Comparison of ENCODE assay signal across 22 mouse cellular contexts in the genomic region with DNA sequence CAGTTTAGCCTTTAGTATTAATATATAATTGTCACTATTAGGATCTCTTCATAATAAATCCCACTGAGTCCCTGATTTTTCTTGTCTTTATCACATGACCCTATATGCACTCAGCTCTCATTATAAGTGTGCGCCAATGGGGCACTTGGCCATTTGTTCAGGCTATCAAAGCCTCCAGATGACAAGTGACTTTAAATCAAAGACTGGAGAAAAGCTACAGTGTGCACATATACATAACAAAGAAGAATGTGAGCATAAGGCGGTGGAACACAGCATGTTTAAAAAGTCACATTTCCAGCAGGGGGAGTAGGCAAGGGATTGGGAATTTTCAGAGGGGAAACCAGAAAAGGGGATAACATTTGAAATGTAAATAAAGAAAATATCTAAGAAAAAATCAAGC.
DNase-seq lines count a peak whose midpoint lies in the region; ATAC-seq and TF ChIP-seq lines count a peak whose summit lies in the region.
"Had no signal": no experiment of that assay in that cellular context is flagged by ENCODE, and none has a peak within 500 bp of the region (broad histone marks: within the 10 kb centered on the region; RNA-seq: fewer than 3 reads in every experiment).

No protein-coding gene starts in this region.

- no peak overlapping the region for H3K9ac ChIP-seq in forebrain, embryonic 11.5 days (ENCODE audit: low read length)
- no peak overlapping the region for H3K9ac ChIP-seq in midbrain, embryonic 13.5 days (replicated peaks)
- H3K9ac ChIP-seq: embryonic facial prominence, embryonic 12.5 days; heart, embryonic 15.5 days had no signal

- H3K36me3 ChIP-seq in forebrain, embryonic 11.5 days (ENCODE audit: control insufficient read depth, insufficient read depth, low read length) = no peaks in the 10 kb centered on the region
- no peaks in the 10 kb centered on the region for H3K36me3 ChIP-seq in forebrain, embryonic 10.5 days (replicated peaks)
- H3K36me3 ChIP-seq in midbrain, embryonic 13.5 days = no peaks in the 10 kb centered on the region
- H3K36me3 ChIP-seq: embryonic facial prominence, embryonic 12.5 days; heart, embryonic 15.5 days had no signal

- H3K27ac ChIP-seq in forebrain, embryonic 11.5 days (ENCODE audit: low read depth, low read length) = no peak overlapping the region
- H3K27ac ChIP-seq in forebrain, embryonic 10.5 days = no peak overlapping the region
- no peak overlapping the region for H3K27ac ChIP-seq in left cerebral cortex, adult 2 months
- H3K27ac ChIP-seq in midbrain, embryonic 13.5 days = no peak overlapping the region
- H3K27ac ChIP-seq: embryonic facial prominence, embryonic 12.5 days; heart, embryonic 15.5 days; stomach, postnatal 0 days had no signal

- ATAC-seq in forebrain, embryonic 11.5 days (replicated peaks; ENCODE audit: low FRiP score) = 0 out of 2 replicates have a peak, but pooled peaks have one; percentile 27
- peak; percentile 89 for ATAC-seq in midbrain, embryonic 13.5 days

- peak; percentile 5 for TF ChIP-seq CTCF in left cerebral cortex, adult 2 months (IDR thresholded peaks at IDR 0.05)

- intact Hi-C loops in left cerebral cortex, adult 2 months (cut with DNase I) = no loop called here

- no peak overlapping the region for H3K4me2 ChIP-seq in forebrain, embryonic 11.5 days (ENCODE audit: low read depth, low read length, severe bottlenecking)
- H3K4me2 ChIP-seq in midbrain, embryonic 13.5 days (replicated peaks) = no peak overlapping the region
- H3K4me2 ChIP-seq: embryonic facial prominence, embryonic 12.5 days; heart, embryonic 15.5 days; liver, embryonic 11.5 days had no signal

- no peak for DNase-seq in forebrain, embryonic 11.5 days (ENCODE audit: low spot score)
- DNase-seq in forebrain, embryonic 10.5 days (ENCODE audit: extremely low spot score, low spot score) = no peak
- no peak for DNase-seq in left cerebral cortex, adult 2 months (ENCODE audit: extremely low spot score in 1 of 2, low spot score in 2 of 2)
- DNase-seq in left cerebral cortex, adult 9 months (ENCODE audit: low spot score in 2 of 2) = no peak
- peak; percentile 2 for DNase-seq in ZHBTc4 (ENCODE audit: low read depth, low spot score)
- no peak for DNase-seq in gastrocnemius, adult 18-20 months (ENCODE audit: low spot score)
- no peak for DNase-seq in layer of hippocampus, adult 18-20 months (ENCODE audit: low spot score in 2 of 2)
- DNase-seq: adrenal gland, postnatal 36 days; cerebellum, adult 18-20 months; cerebellum, postnatal 36 days; gastrocnemius, postnatal 25 days; heart, postnatal 4 days; lung, adult 18-20 months; lung, postnatal 14 days; right cerebral cortex, postnatal 4 days had no signal

- no peaks in the 10 kb centered on the region for H3K9me3 ChIP-seq in forebrain, embryonic 11.5 days (ENCODE audit: control insufficient read depth, low read length)
- H3K9me3 ChIP-seq in forebrain, embryonic 10.5 days = no peaks in the 10 kb centered on the region
- H3K9me3 ChIP-seq in midbrain, embryonic 13.5 days = no peaks in the 10 kb centered on the region
- H3K9me3 ChIP-seq: embryonic facial prominence, embryonic 12.5 days; heart, embryonic 15.5 days had no signal

- H3K4me3 ChIP-seq in forebrain, embryonic 11.5 days (ENCODE audit: low read depth, low read length) = no peak overlapping the region
- no peak overlapping the region for H3K4me3 ChIP-seq in forebrain, embryonic 10.5 days
- H3K4me3 ChIP-seq in left cerebral cortex, adult 2 months = no peak overlapping the region
- H3K4me3 ChIP-seq in midbrain, embryonic 13.5 days (replicated peaks) = no peak overlapping the region
- H3K4me3 ChIP-seq: embryonic facial prominence, embryonic 12.5 days; erythroblast, embryonic 14.5 days; heart, embryonic 15.5 days; myocyte had no signal

- no peaks in the 10 kb centered on the region for H3K4me1 ChIP-seq in forebrain, embryonic 11.5 days (replicated peaks; ENCODE audit: control insufficient read depth, insufficient read depth, low read length)
- no peaks in the 10 kb centered on the region for H3K4me1 ChIP-seq in forebrain, embryonic 10.5 days
- 0 out of 2 replicates have a peak, but pooled peaks cover 2% of the 10 kb centered on the region for H3K4me1 ChIP-seq in midbrain, embryonic 13.5 days (replicated peaks)
- H3K4me1 ChIP-seq: embryonic facial prominence, embryonic 12.5 days; heart, embryonic 15.5 days had no signal

- no peaks in the 10 kb centered on the region for H3K27me3 ChIP-seq in forebrain, embryonic 11.5 days (ENCODE audit: control insufficient read depth, insufficient read depth, low read length)
- H3K27me3 ChIP-seq in forebrain, embryonic 10.5 days (ENCODE audit: poor library complexity, severe bottlenecking) = no peaks in the 10 kb centered on the region
- H3K27me3 ChIP-seq in midbrain, embryonic 13.5 days = no peaks in the 10 kb centered on the region
- H3K27me3 ChIP-seq: embryonic facial prominence, embryonic 12.5 days; heart, embryonic 15.5 days had no signal

- WGBS in forebrain, embryonic 11.5 days = 54% methylated on average over 2 of the region's 2 CpGs
- 77% methylated on average over 2 of the region's 2 CpGs for WGBS in forebrain, embryonic 10.5 days
- 18% methylated on average over 2 of the region's 2 CpGs for WGBS in midbrain, embryonic 13.5 days
